Mouse (Mus musculus) hindbrain, embryonic 14.5 days (tissue): Measurements from ENCODE around the gene Tanc1. TPM values are rescaled to one million over a fixed set of nuclear protein-coding genes. Genes with fewer than 3 reads are reported as not detected.

ENCODE experiments used
- ATAC-seq: fragments of 200-750 bp; cut with Nextera tagmentation; 2 replicates; pipeline ENCODE4 v1.8.0; 2017; ENCODE audit warnings: moderate number of reproducible peaks, mild to moderate bottlenecking, moderate TSS enrichment, moderate library complexity; ENCODE audit not compliant: low FRiP score
- DNase-seq: peaks from one replicate; pipeline ENCODE4 v3.0.0-alpha.2; 2015; ENCODE audit warnings: low spot score
- H3K27ac ChIP-seq: fragments of 300-500 bp; sonication (generic); 2 replicates; pipeline ENCODE4 v1.5.1; 2014; ENCODE audit warnings: mild to moderate bottlenecking, moderate library complexity
- H3K27me3 ChIP-seq: fragments of 300-500 bp; sonication (generic); 2 replicates; pipeline ENCODE4 v1.6.1; 2014; ENCODE audit warnings: mild to moderate bottlenecking, low read length, mixed read lengths; ENCODE audit not compliant: control insufficient read depth, insufficient read depth
- H3K36me3 ChIP-seq: fragments of 300-500 bp; sonication (generic); replicated peaks from 2 replicates; pipeline ENCODE4 v1.6.1; 2014; ENCODE audit not compliant: control insufficient read depth, insufficient read depth
- H3K4me1 ChIP-seq: fragments of 300-500 bp; sonication (generic); replicated peaks from 2 replicates; pipeline ENCODE4 v1.6.1; 2014; ENCODE audit warnings: antibody characterized with exemption, low read length, mixed read lengths; ENCODE audit not compliant: control insufficient read depth, insufficient read depth
- H3K4me2 ChIP-seq: fragments of 300-500 bp; sonication (generic); replicated peaks from 2 replicates; pipeline ENCODE4 v1.6.1; 2014; ENCODE audit warnings: mild to moderate bottlenecking, moderate library complexity
- H3K4me3 ChIP-seq: fragments of 300-500 bp; sonication (generic); replicated peaks from 2 replicates; pipeline ENCODE4 v1.5.1; 2014; ENCODE audit warnings: mild to moderate bottlenecking, low read length
- H3K9ac ChIP-seq: fragments of 300-500 bp; sonication (generic); 2 replicates; pipeline ENCODE4 v1.6.1; 2014
- H3K9me3 ChIP-seq: fragments of 300-500 bp; sonication (generic); 2 replicates; pipeline ENCODE4 v1.6.1; 2016; ENCODE audit warnings: low read length; ENCODE audit not compliant: control insufficient read depth
- WGBS: fragments of 180-500 bp; shearing (Covaris S2); extraction: QIAGEN DNeasy Blood & Tissue Kit; methylation state at CpG from one replicate; pipeline ENCODE4 v1.1.7; 2014; 5-methylcytosine and 5-hydroxymethylcytosine counted together
- polyA plus RNA-seq: library from polyadenylated mRNA; unstranded; fragments of >200 nt; fragmentation: Nextera tagmentation; extraction: Ambion mirVana; gene quantifications from 2 replicates; pipeline ENCODE4 v1.2.1, GENCODE M21; 2014

The Tanc1 gene
- polyA plus RNA-seq, 1 experiment from 2014 or later: 7.9 TPM

GRCm38 (mm10) chr2:59716461-59716860, 104.6 kb downstream of the Tanc1 start:
- WGBS: 60% methylated on average over 3 of the region's 3 CpGs
- no peaks in the 10 kb centered on the region for H3K27me3 ChIP-seq

GRCm38 (mm10) chr2:59717746-59718294, 106.0 kb downstream of the Tanc1 start:
- DNase-seq: no peak
- H3K9ac ChIP-seq: no peak overlapping the region
- H3K4me1 ChIP-seq: peaks cover 16% of the 10 kb centered on the region
- H3K27ac ChIP-seq: no peak overlapping the region
- no peaks in the 10 kb centered on the region for H3K9me3 ChIP-seq
- no peak overlapping the region for H3K4me3 ChIP-seq
- no peak for ATAC-seq
- no peak overlapping the region for H3K4me2 ChIP-seq
- no peaks in the 10 kb centered on the region for H3K36me3 ChIP-seq
- no peaks in the 10 kb centered on the region for H3K27me3 ChIP-seq
- WGBS: 81% methylated on average over 3 of the region's 3 CpGs

More at GRCm38 (mm10) chr2:59716461-59716860, 104.6 kb downstream of the Tanc1 start:
- H3K27ac ChIP-seq: no peak overlapping the region
- no peak overlapping the region for H3K9ac ChIP-seq
- H3K9me3 ChIP-seq: no peaks in the 10 kb centered on the region
- peaks cover 13% of the 10 kb centered on the region for H3K4me1 ChIP-seq
- H3K4me2 ChIP-seq: no peak overlapping the region
- no peaks in the 10 kb centered on the region for H3K36me3 ChIP-seq
- ATAC-seq: no peak
- no peak overlapping the region for H3K4me3 ChIP-seq
- no peak for DNase-seq

- WGBS: 44% methylated on average over 24 of the region's 24 CpGs
- ATAC-seq (peak; percentile 34; the same call in 1 of the 2 replicates), DNase-seq (no peak)
- H3K27ac ChIP-seq: no peak overlapping the region
- no peaks in the 10 kb centered on the region for H3K27me3 ChIP-seq
- H3K9ac ChIP-seq: no peak overlapping the region
- H3K4me2 ChIP-seq: no peak overlapping the region
- peaks cover 16% of the 10 kb centered on the region for H3K4me1 ChIP-seq
- H3K4me3 ChIP-seq: no peak overlapping the region
- no peaks in the 10 kb centered on the region for H3K36me3 ChIP-seq
- no peaks in the 10 kb centered on the region for H3K9me3 ChIP-seq
These were observed 107.0 kb downstream of the Tanc1 start for GRCm38 (mm10) chr2:59718601-59719416.

DNA sequence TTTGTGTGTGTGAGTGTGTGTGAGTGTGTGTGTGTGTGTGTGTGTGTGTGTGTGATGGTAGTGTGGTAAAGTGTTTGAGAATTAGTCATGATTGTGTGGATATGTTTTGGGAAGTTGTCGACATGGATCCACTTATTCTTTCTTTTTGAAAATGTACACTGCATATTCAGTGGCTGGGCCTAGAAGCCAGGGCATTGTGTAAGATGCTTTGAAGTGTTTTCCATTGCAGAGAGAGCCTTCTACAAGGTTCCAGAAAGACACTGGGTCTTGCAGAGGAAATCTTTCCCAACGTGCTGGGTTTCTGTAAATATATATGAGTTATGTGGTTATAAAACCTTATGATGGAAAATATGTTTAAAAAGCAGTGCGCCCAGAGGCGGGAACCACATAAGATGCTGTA, 108.0 kb downstream of the Tanc1 start:
- Histone ChIP-seq H3K4me2 (no peak overlapping the region), H3K9me3 (no peaks in the 10 kb centered on the region)
- 90% methylated on average over 4 of the region's 4 CpGs for WGBS

GRCm38 (mm10) chr2:59721119-59721518, 109.3 kb downstream of the Tanc1 start:
- Histone ChIP-seq H3K27me3 (no peaks in the 10 kb centered on the region), H3K9me3 (no peaks in the 10 kb centered on the region), H3K36me3 (no peaks in the 10 kb centered on the region), H3K27ac (no peak overlapping the region), H3K4me2 (no peak overlapping the region), H3K9ac (no peak overlapping the region), H3K4me3 (no peak overlapping the region), H3K4me1 (peaks cover 20% of the 10 kb centered on the region)
- ATAC-seq (no peak), DNase-seq (no peak)
- WGBS: 29% methylated on average over 8 of the region's 8 CpGs

More for the DNA sequence above, 108.0 kb downstream of the Tanc1 start:
- no peak overlapping the region for H3K27ac ChIP-seq
- ATAC-seq (no peak), DNase-seq (no peak)
- no peak overlapping the region for H3K9ac ChIP-seq
- H3K27me3 ChIP-seq: no peaks in the 10 kb centered on the region
- no peak overlapping the region for H3K4me3 ChIP-seq
- no peaks in the 10 kb centered on the region for H3K36me3 ChIP-seq
- H3K4me1 ChIP-seq: peaks cover 16% of the 10 kb centered on the region

DNA sequence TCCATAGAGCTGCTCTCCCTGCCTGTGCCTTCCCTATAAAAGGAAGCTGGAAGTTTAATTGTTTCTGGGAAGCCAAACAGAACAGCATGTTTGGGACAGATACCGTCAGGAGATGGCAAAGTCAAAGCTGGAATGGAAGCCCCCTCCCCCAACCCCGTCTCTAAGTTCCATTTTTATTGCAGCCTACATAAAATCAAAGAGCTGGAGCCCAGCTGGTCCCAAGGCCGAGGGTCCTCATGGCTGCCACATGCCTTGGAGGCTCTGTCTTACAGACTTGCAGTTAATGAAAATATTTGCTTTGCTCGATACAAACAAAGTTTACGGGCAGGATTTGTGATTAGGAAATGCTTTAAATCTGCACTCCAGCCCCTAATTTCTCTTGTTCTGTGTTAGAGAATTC, 109.9 kb downstream of the Tanc1 start:
- Histone ChIP-seq H3K9me3 (no peaks in the 10 kb centered on the region), H3K4me3 (no peak overlapping the region), H3K36me3 (no peaks in the 10 kb centered on the region), H3K27me3 (no peaks in the 10 kb centered on the region), H3K4me2 (no peak overlapping the region), H3K9ac (no peak overlapping the region), H3K4me1 (peaks cover 20% of the 10 kb centered on the region), H3K27ac (no peak overlapping the region)
- DNase-seq (no peak), ATAC-seq (no peak)
- WGBS: 42% methylated on average over 5 of the region's 5 CpGs

DNA sequence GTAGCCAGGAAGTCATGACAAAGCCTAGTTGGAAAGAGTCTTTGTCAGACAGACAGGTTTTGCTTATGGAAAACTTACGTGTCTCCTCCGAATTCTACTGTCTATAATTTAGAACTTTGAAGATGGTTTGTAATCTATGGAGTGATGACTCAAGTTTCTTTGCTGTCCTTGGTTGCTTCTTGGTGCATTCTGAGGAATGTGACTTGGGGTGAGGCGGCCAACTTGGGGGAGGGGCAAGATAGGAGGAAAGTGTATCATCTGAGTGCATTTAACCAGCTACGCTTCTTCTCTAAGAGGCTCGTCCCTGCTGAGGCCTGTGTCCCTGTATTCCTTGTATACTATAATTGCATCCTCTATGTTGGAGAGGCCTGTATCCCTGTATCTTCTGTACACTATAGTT, 111.5 kb downstream of the Tanc1 start:
- WGBS: 89% methylated on average over 5 of the region's 5 CpGs
- H3K27ac ChIP-seq: no peak overlapping the region
- peaks cover 19% of the 10 kb centered on the region for H3K4me1 ChIP-seq
- no peak for DNase-seq
- H3K9me3 ChIP-seq: no peaks in the 10 kb centered on the region
- H3K27me3 ChIP-seq: no peaks in the 10 kb centered on the region
- H3K4me2 ChIP-seq: no peak overlapping the region
- no peak for ATAC-seq
- no peaks in the 10 kb centered on the region for H3K36me3 ChIP-seq
- H3K9ac ChIP-seq: no peak overlapping the region
- no peak overlapping the region for H3K4me3 ChIP-seq

DNA sequence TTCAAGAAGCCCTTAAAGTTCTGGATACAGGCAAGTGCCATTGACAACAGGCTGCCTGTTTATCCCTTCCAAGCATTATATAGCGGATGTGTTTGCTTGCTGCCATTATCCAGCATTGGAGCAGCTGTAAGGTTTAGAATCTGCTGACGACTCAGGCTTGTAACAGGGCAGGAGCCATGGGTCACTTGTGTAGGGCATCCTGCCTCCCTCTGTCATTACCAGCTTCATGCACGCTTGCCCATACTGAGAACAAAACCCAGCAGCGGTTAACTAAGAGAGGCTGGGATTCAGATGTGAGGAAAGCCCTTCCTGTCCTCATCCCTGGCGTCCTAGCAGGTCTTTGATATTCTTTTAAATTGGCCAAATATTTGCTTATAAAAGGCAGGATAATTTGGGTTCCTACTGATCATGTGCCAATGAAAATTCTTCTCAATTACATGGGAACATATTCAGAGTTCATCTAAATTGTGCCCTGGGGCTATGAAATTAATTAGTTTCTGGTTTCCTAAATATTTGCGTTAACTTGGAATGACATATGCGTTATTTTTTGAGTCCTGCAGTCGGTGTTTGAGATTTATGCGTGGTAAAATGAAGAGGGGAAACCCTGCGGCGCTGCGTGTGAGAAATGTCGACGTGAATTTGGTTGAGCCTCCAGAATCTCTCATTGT, 113.8 kb downstream of the Tanc1 start:
- Histone ChIP-seq H3K4me1 (peaks cover 12% of the 10 kb centered on the region), H3K4me2 (no peak overlapping the region), H3K4me3 (no peak overlapping the region), H3K9ac (no peak overlapping the region), H3K27me3 (no peaks in the 10 kb centered on the region), H3K36me3 (no peaks in the 10 kb centered on the region), H3K9me3 (no peaks in the 10 kb centered on the region), H3K27ac (no peak overlapping the region)
- ATAC-seq (no peak), DNase-seq (no peak)
- WGBS: 72% methylated on average over 14 of the region's 14 CpGs

DNA sequence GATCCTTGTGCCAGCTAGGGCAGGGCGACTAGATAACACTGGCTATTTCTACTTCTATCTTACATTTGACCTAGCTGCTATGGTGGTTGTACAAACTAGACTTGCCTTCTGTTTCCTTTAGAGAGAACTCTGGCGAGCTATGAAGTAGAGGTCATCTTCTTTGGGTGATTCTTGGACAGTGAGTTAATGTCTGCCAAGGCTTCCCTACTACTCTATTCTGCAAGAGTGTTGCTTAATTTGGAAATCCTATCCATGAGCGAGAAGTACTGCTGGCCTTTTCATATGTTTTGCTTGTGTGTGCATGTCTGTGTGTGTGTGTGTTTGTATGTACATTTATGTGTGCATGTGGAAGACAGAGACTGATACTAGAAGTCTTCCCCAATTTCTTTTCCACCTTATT, 120.0 kb downstream of the Tanc1 start:
- Histone ChIP-seq H3K4me2 (no peak overlapping the region), H3K9ac (no peak overlapping the region), H3K4me1 (peaks cover 8% of the 10 kb centered on the region; the same call in 1 of the 2 replicates), H3K27me3 (no peaks in the 10 kb centered on the region), H3K27ac (no peak overlapping the region), H3K36me3 (no peaks in the 10 kb centered on the region), H3K9me3 (no peaks in the 10 kb centered on the region), H3K4me3 (no peak overlapping the region)
- WGBS: 90% methylated on average over 3 of the region's 3 CpGs
- ATAC-seq (no peak), DNase-seq (no peak)
